Mouse (Mus musculus): Measurements from ENCODE around the gene Lix1l. TPM values are rescaled to one million over a fixed set of nuclear protein-coding genes. Genes with fewer than 3 reads are reported as not detected.
"Not testable (repeated sequence)": the region's sequence is repeated elsewhere in the genome, so short reads cannot be mapped to it uniquely, and the experiment has no call there.

The Lix1l gene
- total RNA-seq, 2 experiments from 2014 or later: 53.1 to 56.6 TPM

DNA sequence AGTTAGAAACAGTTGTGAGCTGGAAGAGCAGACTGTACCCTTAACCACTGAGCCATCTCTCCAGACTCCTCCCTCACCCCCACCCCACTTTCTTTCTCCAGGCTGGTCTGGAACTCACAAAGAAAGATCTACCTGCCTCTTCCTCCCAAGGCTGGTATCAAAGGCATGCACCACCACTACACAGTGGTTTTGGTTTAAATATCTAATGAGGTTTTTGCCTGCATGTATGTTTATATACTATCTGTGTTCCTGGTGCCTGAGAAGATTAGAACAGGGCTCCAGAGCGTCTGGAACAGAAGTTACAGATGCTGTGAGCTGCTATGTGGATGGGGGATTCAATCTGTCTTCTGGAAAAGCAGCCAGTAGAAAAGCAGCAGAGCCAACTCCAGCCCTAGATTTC is 33.1 kb downstream of the Lix1l start:
- no peak for DNase-seq

DNA sequence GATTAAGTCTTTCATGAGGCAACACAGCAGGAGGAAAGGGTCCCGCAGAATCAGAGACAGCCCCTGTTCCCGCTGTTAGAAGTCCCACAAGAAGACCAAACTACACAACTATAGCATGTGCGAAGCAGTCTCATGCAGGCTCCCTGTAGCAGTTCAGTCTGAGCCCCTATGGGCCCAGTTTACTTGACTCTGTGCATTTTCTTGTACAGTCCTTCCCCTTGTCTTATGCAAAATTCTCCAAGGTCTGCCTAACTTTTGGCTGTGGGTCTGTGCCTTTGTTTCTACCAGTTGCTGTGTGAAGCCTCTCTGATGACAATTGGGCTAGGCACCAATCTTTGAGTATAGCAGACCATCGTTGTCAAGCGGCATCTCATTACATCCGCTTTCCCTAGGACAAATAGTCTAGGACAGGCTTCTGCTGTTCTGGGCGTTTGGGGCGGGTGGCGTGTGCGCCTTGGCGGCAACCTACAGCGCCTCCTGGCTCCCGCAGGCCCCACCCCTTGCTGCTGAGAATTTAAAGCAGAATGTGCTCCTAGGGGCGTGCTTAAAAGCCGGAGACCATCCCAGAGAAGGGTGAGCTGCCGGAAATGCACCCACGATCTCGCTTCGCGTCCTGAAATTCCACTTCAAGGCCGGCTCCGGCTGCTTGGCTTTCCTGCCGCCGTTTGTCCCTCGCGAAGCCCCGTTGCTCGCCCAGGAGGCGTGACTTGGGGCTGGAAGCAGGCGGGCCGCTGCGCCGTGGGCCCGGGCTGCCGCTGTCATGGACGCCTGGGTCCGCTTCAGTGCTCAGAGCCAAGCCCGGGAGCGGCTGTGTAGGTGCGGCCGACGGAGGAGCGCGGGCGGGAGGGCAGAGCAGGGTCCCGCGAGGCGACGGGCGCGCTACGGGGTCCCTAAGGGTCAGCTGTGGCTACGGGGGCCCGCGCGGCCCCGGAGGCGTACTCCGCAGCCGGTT is 34.3 kb downstream of the Lix1l start, which contains the start of the genes Pex11b and Gm42957:
TSS of gene Pex11b (plus strand) at position 449 of the 952 bp plus-strand sequence.
TSS of gene Gm42957 (plus strand) at position 547 of the 952 bp plus-strand sequence.
- peak; percentile 90 for DNase-seq

DNA sequence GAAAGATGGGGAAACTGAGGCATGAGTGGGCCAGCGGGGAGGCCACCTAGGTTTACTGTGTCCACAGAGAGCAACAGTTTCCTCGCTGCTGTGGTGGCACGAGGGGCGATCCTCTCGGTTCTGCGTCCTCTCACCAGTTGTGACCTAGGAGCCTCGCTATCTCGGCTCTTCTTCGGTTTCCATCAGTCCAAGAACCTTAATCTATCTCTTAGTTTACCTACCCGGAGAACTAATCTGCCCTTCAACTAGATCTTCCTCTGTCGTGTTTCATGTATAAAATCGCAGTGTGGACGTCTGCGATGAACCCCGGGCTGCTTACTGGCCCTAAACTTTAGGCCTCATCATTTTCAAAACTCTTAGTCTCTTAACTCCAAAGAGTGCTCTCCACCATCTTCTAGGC is 35.0 kb downstream of the Lix1l start:
- DNase-seq: no peak

DNA sequence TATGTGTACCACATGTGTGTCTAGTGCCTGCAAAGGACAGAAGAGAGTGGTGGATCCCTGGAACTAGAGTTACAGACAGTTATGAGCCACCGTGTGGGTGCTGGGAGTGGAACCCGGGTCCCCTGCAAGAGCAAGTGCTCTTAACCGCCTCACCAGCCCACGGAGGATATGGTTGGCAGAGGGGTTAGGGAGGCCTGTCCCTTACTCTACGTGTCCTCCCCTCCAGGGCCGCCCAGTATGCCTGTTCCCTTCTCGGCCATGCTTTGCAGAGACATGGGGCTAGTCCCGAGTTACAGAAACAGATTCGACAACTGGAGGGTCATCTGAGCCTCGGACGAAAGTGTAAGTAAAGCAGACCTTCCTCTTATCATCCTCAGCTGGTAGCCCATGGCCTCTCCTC is 35.5 kb downstream of the Lix1l start:
- no peak for DNase-seq

DNA sequence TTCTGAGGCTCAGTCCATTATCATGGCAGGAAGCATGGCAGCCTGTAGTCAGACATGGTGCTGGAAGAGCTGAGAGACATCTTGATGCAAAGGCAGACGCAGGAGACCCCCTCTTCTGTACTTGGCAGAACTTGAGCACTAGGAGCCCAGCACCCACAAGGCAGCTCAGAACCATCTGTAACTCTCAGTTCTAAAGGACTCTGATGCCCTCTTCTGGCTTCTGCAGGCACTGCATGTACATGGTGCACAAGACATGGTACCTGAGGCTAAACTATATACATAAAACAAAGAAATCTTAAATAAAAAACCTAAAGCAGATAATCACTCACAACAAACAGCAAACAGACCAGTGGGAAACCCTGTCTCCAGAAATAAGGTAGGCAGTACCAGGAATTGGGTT is 38.3 kb downstream of the Lix1l start:
- peak; percentile 69 for DNase-seq

DNA sequence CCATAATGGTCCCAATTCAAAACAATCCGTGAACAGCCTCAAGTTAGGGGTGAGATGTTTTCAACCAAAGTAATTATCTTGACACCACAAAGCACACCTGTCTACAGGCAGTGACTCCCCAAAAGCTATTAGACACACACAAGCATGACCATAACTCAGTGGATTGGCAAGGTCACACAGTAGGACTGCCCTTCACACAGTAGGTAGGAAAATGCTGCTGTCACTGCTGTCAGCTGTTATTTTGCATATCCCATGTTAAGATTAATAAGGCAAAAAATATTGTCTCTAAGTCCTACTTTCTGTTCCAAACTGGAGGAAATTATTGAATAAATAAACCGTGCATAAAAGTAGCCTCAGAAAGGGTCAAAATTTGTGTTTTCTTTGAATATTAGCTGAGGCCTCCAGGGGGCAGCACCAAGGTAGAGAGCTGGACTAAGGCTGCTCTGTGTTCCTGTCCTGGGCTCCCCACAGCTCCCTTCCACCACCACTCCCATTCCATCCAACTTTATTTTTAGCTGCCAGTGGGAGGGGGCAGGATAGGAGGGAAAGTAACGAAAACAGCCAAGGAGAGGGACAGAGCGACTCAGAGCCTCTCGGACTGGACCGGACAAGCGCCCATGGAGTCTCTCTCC is 44.2 kb downstream of the Lix1l start, which contains the start of gene Itga10:
TSS of gene Itga10 (plus strand) at position 567 of the 632 bp plus-strand sequence.
- DNase-seq: peak; percentile 65

DNA sequence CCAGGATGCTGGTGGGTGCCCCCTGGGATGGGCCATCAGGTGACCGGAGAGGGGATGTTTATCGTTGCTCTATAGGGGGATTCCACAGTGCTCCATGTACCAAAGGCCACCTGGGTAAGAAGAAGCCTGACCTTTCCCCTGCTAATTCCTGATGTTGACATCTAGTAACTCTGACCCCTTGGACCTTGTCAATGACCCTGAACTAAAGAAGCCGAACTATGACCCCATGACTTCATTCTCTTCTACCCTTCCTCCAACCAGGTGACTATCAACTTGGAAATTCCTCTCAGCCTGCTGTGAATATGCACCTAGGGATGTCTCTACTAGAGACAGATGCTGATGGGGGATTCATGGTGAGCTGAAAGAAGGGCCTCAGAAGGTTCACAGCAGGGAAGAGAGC is 46.4 kb downstream of the Lix1l start:
- no peak for DNase-seq

DNA sequence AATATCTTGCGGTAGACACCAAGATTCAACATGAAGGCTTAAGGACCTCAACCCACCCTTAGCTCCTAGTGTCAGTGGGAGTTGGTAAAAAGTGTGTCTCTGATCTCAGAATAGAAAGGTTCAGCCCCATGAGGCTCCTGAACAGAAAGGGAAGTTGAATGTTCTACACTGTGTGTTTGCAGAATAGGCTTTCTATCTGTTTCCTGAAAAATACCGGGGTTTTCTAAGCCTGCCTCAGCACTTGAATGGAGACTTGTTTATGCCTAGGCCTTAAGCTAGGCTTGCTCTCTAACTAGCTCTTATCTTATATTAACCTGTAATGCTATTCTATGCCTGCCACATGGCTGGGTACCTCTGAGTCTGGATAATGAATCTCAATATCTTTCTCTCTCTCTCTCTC is 60.0 kb downstream of the Lix1l start:
- no peak for DNase-seq

DNA sequence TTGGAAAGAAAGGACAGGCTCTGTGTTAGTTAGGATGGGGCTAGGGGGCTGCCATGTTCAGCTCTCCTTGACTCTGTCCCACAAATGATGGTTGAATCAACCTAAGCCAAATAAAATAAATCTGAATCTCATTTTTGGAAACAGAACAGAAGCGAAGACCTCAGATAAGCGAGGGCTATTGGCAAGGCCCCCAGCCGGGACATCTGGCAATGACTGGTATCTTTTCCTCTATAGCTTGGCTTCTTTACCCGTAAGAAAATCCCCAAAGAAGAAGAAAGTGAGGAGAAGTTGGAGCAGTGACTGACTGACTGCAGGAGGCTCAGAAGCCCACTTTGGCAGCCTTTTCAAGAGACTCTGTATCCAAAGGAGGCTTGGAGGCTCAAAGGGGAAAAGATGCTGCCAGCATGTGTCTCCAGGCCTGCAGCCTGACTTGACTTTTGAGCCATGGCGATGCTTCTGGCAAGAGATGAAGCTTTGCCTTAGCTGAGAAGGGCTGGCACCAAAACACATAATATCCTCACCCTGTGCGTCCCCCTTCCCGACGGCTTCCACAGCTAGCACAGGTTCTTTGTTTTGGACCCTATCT is 61.9 kb downstream of the Lix1l start:
- DNase-seq: peak; percentile 31

DNA sequence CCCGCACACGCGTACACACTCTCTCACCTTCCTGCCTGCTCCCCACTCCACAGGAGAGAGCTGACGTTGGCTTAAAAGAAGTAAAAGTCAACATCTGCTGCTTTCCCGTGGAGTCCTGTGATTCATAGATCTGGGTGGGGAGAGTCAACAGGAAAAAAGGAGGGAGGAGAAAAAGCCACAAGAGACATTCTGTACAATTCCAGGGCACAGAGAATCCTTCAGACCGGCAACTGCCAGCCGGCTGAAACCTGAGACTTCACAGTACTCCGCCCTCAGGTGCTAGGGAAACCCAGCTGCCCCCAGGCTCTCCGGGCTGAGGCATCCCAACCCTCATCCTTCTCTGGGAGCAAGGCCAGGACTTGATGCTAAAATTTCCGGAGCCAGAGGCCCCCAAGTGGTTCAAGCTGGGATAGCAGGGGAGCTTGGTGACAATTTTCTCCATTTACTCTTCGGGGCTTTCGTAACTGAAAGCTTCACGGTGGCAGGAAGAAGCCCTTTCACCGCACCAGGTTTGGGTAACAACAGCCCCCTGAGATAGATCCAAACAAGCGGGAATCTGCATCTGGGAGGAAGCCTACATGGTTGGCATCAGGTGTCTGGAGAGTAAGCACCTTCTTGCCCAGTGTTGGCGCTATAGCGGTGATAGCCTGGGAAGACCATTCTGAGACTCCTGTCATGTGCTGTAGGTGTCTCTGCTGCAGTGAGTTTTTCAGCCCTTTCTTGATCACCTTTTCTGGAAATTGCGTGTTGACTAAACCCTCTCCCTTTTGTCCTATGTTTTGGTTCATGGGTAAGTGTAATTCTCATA is 62.7 kb downstream of the Lix1l start:
- peak; percentile 91 for DNase-seq

DNA sequence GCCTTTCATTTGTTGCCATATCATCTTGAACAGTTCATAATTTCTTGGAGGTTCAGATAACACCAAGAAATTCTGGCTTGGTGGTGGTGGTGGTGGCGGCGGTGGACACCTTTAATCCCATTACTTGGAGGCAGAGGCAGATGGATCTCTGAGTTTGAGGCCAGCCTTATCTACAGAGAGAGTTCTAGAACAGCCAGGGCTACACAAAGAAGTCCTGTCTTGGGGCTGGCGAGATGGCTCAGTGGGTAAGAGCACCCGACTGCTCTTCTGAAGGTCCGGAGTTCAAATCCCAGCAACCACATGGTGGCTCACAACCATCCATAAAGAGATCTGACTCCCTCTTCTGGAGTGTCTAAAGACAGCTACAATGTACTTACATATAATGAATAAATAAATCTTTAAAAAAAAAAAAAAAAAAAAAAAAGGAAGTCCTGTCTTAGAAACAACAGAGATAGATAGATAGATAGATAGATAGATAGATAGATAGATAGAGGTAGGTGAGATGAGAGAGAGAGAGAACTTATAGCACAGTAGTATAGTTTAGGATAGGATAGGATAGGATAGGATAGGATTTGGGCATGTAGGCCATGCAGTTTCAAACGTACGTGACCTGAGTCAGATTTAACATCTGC is 64.9 kb downstream of the Lix1l start:
- DNase-seq: not testable (repeated sequence)

DNA sequence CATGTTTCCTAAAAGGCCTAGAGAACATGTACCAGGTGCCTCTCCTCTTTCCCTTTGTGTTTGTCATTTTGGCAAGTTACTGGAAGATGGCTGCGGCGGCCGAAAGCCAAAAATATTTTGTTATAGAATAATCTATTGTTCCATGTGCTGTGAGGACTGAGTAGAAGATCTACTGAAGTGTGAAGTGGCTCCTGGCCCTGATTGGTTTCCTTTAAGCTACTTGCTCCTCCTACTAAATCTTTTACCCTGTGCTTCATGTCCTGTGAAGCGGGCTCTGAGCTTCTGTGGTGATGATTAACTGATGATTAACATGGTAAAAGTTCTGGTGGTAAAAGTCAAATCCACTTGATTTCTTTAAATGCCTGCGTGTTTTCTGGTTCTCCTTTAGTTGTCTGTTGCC is 66.0 kb downstream of the Lix1l start:
- no peak for DNase-seq

DNA sequence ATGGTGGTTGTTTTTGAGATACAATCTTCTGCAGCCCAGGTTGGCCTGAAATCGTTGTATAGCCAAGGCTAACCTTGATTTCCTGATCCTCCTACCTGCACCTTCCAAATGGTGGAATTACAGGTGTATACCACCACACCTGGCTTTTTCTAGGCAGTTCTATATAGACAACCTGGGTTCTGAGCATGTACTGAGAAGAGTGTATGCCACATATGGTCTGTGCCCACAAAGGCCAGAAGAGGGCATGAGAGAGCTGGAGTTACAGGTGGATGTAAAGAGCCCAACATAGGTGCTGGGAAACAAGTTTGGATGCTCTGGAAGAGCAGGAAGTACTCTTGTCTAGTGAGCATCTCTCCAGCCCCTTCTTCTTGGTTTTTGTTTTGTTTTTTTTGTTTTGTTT is 66.4 kb downstream of the Lix1l start:
- DNase-seq: peak; percentile 18

DNA sequence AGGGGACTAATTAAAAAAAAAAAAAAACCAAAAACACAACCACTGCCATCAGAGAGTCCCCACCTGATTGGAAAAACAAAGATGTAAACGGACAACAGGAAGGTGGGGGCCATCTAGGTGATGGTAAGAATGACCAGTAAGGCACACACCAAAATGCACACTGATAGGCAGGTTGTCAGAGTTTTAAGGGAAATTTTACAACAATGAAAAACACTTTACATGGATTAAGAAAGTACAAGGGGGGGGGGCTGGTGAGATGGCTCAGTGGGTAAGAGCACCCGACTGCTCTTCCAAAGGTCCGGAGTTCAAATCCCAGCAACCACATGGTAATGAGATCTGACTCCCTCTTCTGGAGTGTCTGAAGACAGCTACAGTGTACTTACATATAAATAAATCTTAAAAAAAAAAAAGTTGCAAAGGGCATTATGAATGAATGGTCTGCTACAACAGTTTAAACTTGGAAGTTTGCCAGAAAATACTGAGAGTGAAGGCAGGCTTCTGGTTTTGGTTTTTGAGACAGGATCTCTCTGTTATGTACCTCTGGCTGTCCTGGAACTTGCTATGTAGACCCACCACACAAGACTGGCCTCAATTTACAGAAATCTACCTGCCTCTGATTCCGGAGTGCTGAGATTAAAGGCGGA is 67.6 kb downstream of the Lix1l start:
- DNase-seq: no peak

DNA sequence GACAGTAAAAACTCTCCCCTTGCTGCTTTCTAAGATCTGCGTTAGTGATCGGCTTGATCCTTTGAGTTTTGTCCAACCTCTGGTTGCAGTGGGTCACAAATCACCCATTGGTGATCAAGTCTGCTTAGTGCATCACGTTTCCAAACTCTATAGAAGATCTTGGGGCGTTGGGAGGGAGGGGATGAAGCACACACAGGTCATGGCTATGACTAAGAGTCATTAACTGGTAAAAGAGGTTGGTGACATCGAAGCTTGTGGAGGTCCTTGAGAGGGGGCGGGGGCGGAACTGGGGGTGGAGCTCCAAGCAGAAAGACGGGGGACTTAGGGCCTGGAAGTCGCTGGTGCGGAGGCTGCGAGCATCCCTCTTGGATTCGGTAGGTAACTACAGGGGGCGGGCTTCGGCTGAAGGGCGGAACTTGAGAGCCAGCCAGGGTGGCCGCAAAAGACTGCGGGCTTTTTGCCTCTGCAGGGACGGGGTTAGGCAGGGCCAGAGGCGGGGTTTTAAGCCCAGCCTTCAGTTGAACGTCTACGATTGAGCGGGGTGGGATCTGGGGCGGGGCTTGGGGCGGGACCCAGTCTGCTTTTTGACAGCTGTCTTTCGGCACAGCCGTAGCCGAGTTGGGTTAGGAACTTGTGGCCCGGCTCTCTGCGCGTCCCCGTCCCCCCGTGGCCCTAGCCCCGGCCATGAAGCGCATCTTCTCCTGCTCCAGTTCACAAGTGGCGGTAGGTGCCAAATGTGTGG is 68.9 kb downstream of the Lix1l start, which contains the start of gene Ankrd35:
TSS of gene Ankrd35 (plus strand) at position 405 of the 742 bp plus-strand sequence.
- peak; percentile 77 for DNase-seq

DNA sequence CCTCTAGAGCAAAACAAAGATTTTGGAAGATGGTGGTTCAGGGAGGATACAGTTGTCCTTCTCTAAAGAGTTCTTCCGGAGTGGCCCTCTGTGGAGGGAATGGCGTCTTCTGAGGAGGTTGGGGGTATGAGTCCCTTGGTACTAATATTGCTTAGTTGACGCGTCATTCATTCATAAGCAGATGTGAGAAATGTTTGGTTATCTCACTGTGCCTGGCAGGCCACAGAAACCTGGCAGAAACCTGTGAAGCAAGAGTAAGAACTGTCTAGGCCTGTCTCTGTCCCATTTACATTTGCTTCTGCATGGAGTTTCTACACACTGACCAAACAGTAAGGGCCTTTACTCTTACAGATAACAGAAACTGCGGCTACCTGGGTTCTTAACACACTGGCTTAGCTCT is 70.6 kb downstream of the Lix1l start:
- DNase-seq: no peak

DNA sequence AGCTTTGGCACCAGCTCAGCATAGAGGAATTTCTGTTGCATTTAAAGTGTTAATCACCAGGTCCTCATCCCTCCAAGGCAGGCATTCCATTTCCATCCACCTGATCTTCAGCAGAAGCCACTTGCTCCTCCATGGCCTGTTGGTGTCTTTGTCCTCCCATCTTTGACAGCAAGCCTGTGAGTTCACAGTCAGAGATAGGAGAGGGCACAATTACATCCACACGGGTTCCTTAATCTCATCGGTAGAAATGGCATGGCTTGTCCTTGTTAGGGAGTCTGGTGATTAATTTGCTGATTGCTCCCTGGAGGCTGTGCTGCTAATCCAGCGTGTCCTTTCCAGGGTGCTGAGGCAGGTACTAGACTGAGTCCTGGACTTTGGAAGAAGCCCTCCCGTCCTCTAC is 72.6 kb downstream of the Lix1l start:
- no peak for DNase-seq

DNA sequence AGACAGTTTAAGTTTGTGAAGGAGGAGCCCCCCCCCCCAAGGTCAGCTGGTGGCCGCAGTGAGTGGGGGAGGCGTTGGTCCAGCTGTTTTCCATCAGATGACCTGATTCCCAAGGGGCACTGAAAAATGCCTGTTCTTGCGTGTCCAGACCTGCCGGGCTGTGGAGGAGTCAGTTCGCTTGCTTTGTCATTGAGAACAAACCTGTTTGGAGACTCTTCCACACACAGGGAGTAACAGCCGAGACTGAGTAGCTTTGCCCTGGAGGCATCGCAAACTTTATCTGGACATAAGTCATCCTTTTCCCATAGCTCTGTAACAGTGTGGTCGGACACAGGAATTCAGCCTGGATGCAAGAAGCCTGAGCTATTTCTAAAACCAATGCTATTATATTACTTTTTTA is 73.5 kb downstream of the Lix1l start:
- peak; percentile 18 for DNase-seq

DNA sequence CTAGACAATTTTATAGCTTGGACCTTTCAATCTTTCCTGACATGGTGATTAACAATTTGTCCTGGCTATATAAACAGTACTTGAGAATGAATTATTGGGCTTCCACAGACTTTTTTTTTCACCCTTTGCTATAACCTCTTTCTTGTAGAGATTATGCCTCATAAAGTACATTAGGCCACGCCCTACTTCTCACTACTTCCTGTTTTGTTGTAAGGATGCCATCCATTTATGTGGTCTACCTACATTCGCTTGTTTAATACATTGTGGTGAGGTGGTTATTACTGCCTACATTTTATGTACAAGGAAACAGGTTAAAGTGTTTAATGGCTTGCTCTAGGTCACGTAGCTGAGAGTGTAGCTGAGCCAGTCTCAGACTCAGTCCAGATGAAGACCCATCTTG is 74.2 kb downstream of the Lix1l start:
- no peak for DNase-seq

DNA sequence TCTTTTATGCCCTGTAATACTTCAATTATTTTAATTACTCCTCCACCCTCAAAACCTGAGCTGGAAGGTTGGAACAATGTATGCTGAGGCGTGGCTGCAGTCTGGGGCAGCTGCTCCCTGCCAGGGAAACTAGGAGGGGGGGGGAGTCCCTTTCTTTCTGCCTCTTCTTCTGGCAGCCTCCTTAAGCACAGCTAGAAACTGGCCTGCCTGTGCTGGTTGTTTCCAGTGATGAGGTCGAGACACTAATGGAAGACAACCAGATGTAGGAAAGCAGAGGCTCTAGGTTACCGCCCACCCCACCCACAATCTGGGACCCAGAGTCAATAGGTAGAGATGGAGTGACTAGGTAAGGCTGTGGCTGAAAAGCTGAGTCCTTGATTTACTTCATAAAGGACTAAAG is 74.7 kb downstream of the Lix1l start:
- no peak for DNase-seq
